Mouse (Mus musculus) ES-E14 (cell line): ENCODE measurements around the gene Chac1. TPM values are rescaled to one million over a fixed set of nuclear protein-coding genes. Genes with fewer than 3 reads are reported as not detected.

Experiments
- DNase-seq: peaks from one replicate; pipeline ENCODE4 v3.0.0-alpha.2; 2013; ENCODE audit warnings: low read depth, low spot score
- H3K27ac ChIP-seq: 2 replicates; pipeline ENCODE4 v1.5.1; 2012; ENCODE audit warnings: low read depth, mild to moderate bottlenecking, low read length, moderate library complexity, mixed read lengths; ENCODE audit not compliant: poor library complexity, insufficient read depth, severe bottlenecking
- H3K36me3 ChIP-seq: 2 replicates; pipeline ENCODE4 v1.6.1; 2012; ENCODE audit warnings: mild to moderate bottlenecking, low read length, moderate library complexity, mixed read lengths; ENCODE audit not compliant: control insufficient read depth, poor library complexity, insufficient read depth, severe bottlenecking
- H3K4me1 ChIP-seq, 2 experiments: fragments of 150-350 bp in 1 of 2; sonication (generic) in 1 of 2; 2 replicates each; pipeline ENCODE4 v1.6.1; 2012; ENCODE audit warnings: low read length in 2 of 2, mild to moderate bottlenecking in 1 of 2, mixed read lengths in 1 of 2; ENCODE audit not compliant: control insufficient read depth in 2 of 2, insufficient read depth in 2 of 2, poor library complexity in 1 of 2
- H3K4me3 ChIP-seq, 2 experiments: fragments of 150-350 bp in 1 of 2; sonication (generic) in 1 of 2; 2 replicates each; pipeline ENCODE4 v1.5.1; 2012; ENCODE audit warnings: low read length in 2 of 2, low read depth in 1 of 2, mild to moderate bottlenecking in 1 of 2, mixed read lengths in 1 of 2; ENCODE audit not compliant: insufficient read depth in 1 of 2, poor library complexity in 1 of 2, severe bottlenecking in 1 of 2
- H3K9ac ChIP-seq: 2 replicates; pipeline ENCODE4 v1.6.1; 2012; ENCODE audit warnings: low read depth, mild to moderate bottlenecking, low read length, mixed read lengths; ENCODE audit not compliant: poor library complexity, insufficient read depth, severe bottlenecking
- H3K9me3 ChIP-seq: fragments of 150-350 bp; sonication (generic); 2 replicates; pipeline ENCODE4 v1.6.1; 2012; ENCODE audit warnings: low read depth, mild to moderate bottlenecking, low read length; ENCODE audit not compliant: control insufficient read depth, insufficient read depth
- CHD2 ChIP-seq: IDR thresholded peaks from 2 replicates; pipeline ENCODE4 v1.6.1; 2014; ENCODE audit warnings: mild to moderate bottlenecking, low read depth, low read length, inconsistent platforms
- HCFC1 ChIP-seq: IDR thresholded peaks from 2 replicates; pipeline ENCODE4 v1.6.1; 2012; ENCODE audit warnings: low read length, inconsistent platforms, borderline replicate concordance; ENCODE audit not compliant: insufficient read depth
- MAFK ChIP-seq: IDR thresholded peaks from 2 replicates; pipeline ENCODE4 v1.6.1; 2014; ENCODE audit warnings: mild to moderate bottlenecking, low read depth, low read length, inconsistent platforms; ENCODE audit not compliant: insufficient read depth
- ZC3H11A ChIP-seq: IDR thresholded peaks from 2 replicates; pipeline ENCODE4 v1.6.1; 2012; ENCODE audit warnings: low read depth, mild to moderate bottlenecking, inconsistent platforms, low read length, borderline replicate concordance
- ZNF384 ChIP-seq: IDR thresholded peaks from 2 replicates; pipeline ENCODE4 v1.6.1; 2012; ENCODE audit warnings: low read depth, low read length, inconsistent platforms
- in situ Hi-C, 2 experiments: fragments of 600-800 bp; cut with MboI; formaldehyde crosslinking; loops; one replicate each; pipeline ENCODE4 v1.15.1; 2025; ENCODE audit warnings: low sequenced_read_pairs in 2 of 2, inconsistent platforms in 1 of 2; ENCODE audit not compliant: unreplicated experiment in 2 of 2
- total RNA-seq: library from RNA; depleted of rRNA; stranded (reverse); fragments of 300-350 nt; gene quantifications from 2 replicates; pipeline ENCODE4 v1.2.3, GENCODE M21; 2012

Gene Chac1
- total RNA-seq, 1 experiment: 20.9 TPM

DNA sequence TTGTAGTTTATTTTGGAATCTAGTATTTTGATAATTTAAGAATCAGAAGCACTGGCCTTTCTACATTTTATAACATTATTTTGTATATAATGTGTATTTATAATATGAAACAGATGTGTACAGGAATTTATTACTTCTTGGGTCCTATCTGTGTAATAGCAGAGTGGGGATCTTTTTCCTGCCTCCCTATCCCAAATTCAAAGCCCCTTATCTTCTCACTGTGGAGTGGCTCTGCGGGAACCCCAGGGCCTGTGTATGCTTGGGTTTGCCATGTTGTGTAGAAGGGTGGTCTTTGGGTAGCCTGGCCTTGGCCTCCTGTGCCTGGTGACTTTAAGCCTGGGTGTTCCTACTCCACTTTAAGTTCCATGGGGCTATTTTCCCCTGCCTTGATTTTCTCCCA lies 15.5 kb upstream of the Chac1 start:
- peaks cover 0 to 7% of the 10 kb centered on the region in 2 experiments; a peak in 1 of 4 replicates for H3K4me1 ChIP-seq
- TF ChIP-seq ZNF384: no peak
- TF ChIP-seq HCFC1: no peak
- TF ChIP-seq ZC3H11A: no peak
- TF ChIP-seq CHD2: no peak
- TF ChIP-seq MAFK: no peak
- no peak overlapping the region for H3K9ac ChIP-seq
- no peak overlapping the region for H3K27ac ChIP-seq
- H3K36me3 ChIP-seq: no peaks in the 10 kb centered on the region
- H3K4me3 ChIP-seq: no peak overlapping the region
- in situ Hi-C loops: loop anchor here (10.0 to 25.0 kb wide), 2 partner anchors 169 to 177 kb away; no protein-coding TSS in a partner anchor
- no peaks in the 10 kb centered on the region for H3K9me3 ChIP-seq
- DNase-seq: no peak

DNA sequence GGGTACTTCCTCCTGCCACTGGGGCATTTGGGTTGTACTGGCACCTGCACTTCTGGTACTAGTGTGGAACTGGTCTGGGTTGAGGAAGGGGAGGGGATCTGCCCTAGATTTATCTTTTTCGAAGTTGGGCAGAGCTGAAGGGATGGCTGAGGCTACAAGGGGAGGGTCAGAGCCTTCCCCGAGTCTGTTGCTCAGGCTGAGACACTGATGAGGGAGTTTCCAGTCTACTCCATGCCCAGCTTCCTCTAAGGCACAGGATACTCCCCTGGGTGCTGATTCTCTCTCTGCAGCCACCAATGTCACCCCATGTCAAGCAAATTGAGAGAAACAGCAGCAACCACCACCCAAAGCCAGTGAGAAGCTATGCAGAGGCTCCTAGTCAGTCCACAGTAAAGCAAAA lies 15.0 kb upstream of the Chac1 start:
- TF ChIP-seq ZNF384 (no peak), HCFC1 (no peak), MAFK (no peak), ZC3H11A (no peak), CHD2 (no peak)
- in situ Hi-C loops: loop anchor here (10.0 to 25.0 kb wide), 2 partner anchors 169 to 176 kb away; no protein-coding TSS in a partner anchor
- Histone ChIP-seq H3K36me3 (no peaks in the 10 kb centered on the region), H3K9me3 (no peaks in the 10 kb centered on the region), H3K4me3 (no peak overlapping the region), H3K9ac (no peak overlapping the region), H3K4me1 (peaks cover 0 to 7% of the 10 kb centered on the region in 2 experiments; a peak in 1 of 4 replicates), H3K27ac (no peak overlapping the region)
- no peak for DNase-seq

DNA sequence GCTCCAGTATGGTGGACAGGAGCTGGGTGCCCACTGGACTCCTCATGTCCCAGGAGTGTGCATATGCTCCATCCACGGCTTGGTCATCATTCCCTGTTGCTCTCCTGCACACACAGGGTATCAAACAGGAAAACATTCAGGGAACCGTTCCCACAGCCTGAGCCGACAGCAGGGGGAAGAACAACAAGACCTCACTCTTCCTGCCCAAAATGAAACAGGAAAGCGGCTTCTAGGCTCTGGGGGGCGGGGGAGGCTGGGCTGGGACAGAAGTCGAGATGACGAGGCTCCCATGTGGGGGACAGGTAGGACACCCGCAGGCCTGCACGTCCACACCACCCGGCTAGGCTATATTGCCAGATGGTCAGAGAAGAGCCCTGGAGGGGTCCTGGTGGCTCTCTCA lies 14.6 kb upstream of the Chac1 start:
- Histone ChIP-seq H3K27ac (no peak overlapping the region), H3K9ac (no peak overlapping the region), H3K9me3 (no peaks in the 10 kb centered on the region), H3K36me3 (no peaks in the 10 kb centered on the region), H3K4me3 (no peak overlapping the region), H3K4me1 (peaks cover 0 to 7% of the 10 kb centered on the region in 2 experiments; a peak in 1 of 4 replicates)
- no peak for TF ChIP-seq HCFC1
- no peak for TF ChIP-seq CHD2
- TF ChIP-seq MAFK: no peak
- TF ChIP-seq ZNF384: no peak
- TF ChIP-seq ZC3H11A: no peak
- DNase-seq: no peak
- in situ Hi-C loops: loop anchor here (10.0 to 25.0 kb wide), 2 partner anchors 168 to 176 kb away; no protein-coding TSS in a partner anchor

DNA sequence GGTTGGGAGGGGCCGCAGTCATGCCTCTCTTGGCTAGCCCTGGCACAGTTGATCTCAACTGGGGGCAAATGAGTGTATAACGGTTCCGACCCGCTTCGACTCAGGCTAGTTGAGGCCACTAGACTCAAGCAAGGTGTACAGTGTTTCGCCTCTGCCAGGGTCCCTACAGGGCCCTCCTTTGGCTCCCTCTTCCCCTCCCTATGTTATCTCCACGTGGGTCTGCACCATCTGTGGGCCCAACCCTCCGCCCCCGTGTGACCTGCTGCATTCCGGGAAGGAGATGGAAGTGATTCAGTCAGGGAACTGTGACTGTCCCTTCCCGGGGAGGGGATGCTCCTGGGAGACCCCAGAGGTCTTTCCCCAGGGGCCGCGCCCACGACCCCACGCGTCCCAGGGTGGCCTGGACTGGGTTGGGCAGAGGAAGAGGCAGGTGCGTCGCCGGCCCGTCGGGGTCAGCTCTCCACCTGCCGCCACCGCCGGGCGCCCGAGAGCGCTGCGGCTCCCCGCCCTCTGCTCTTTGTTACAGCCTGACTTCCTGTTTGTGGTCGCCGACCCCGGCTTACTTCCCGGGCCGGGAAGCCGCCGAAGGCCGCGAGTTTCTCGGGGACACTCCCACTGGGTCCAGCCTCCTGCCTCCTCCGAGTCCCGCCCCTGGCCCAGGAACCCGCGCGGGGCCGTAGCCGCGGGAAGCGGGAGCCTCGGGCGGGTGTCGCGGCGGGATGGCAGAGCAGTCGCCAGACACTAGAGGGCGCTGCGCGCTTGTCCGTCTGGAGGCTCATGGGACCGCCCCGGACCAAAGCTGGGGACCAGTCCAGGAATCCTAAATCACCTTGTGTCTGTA lies 13.4 kb upstream of the Chac1 start:
- Histone ChIP-seq H3K27ac (no peak overlapping the region), H3K36me3 (no peaks in the 10 kb centered on the region), H3K9ac (peak overlapping the region; percentile 75), H3K9me3 (no peaks in the 10 kb centered on the region), H3K4me3 (peak overlapping the region; percentile 71 to 80), H3K4me1 (peaks cover 0 to 5% of the 10 kb centered on the region in 2 experiments; a peak in 1 of 4 replicates)
- peak; percentile 66 for DNase-seq
- in situ Hi-C loops: loop anchor here (10.0 to 25.0 kb wide), 2 partner anchors 167 to 175 kb away; no protein-coding TSS in a partner anchor
- TF ChIP-seq ZC3H11A (peak; percentile 46; the same call in 1 of the 2 replicates), HCFC1 (0 out of 2 replicates have a peak, but pooled peaks have one; percentile 19), CHD2 (no peak), ZNF384 (no peak), MAFK (no peak)
